Mouse (Mus musculus) right cerebral cortex, adult 18-20 months (tissue): ENCODE results near the gene Irf9.

ENCODE experiments used
- DNase-seq: peaks from one replicate; pipeline ENCODE4 v3.0.0; 2022; ENCODE audit warnings: mixed read lengths

The Irf9 gene

GRCm38 (mm10) chr14:55581981-55582681 lies 21.2 kb upstream of the Irf9 start:
- no peak for DNase-seq

DNA sequence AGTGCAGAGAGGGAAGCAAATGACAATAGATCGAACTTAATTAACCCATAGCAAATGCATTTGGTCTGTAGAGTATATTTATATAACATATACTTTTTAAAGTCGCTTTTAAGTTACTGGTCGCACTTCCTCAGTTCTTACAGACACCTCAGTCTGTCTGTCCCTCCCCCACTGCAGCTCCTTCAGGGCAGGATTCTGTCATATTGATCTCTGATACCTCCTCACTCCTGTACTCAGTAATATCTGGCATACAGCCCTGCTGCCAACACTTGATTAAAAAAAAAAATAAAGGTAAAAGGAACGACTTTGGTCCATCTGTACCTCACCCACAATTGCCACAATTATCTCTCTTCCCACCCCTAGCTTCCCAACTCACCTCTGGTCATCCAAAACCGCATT lies 19.1 kb upstream of the Irf9 start:
- no peak for DNase-seq

DNA sequence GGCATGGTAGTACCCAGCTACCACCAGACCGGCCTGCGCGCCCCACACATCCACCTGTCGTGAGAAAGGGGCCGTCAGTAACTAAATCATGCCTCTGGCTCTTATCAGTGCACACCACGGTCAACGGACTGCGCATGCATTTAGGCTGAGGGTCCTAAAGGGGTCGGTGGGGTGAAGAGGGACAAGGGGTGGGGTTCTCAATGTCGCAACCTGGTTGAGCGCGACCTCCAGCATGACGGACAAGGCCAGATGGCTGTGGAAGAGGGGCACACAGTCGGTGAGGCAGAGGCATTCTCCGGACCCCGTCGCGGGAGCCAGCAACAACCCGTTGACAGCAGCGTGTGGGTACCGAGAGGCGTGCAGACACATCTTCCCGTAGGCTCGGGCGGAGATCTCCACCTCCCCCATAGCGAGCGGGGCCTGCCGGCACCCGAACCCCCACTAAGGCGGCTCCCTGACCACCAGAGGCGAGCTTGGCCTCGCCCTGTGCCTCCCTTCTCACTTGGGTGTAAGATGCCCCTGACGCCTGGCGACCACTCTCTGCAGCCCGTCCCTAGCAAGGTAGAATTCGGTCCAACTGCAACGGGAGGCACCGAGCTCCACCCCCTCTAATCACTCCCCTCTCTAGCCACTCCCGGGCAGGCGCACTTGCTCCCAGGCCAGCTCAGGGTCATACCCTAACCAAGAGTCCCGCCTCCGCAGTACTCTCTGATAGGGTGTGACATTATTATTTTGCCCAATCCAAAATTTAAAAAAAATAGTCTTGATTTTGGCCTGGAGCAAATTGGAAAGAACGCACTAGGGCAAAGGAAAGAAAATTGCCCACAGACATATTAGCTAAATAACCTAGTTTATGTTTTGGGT lies 18.4 kb upstream of the Irf9 start, which contains the start of gene Emc9:
Emc9 (minus strand) TSS at position 601 of the 864 bp plus-strand sequence.
- peak; percentile 71 for DNase-seq

DNA sequence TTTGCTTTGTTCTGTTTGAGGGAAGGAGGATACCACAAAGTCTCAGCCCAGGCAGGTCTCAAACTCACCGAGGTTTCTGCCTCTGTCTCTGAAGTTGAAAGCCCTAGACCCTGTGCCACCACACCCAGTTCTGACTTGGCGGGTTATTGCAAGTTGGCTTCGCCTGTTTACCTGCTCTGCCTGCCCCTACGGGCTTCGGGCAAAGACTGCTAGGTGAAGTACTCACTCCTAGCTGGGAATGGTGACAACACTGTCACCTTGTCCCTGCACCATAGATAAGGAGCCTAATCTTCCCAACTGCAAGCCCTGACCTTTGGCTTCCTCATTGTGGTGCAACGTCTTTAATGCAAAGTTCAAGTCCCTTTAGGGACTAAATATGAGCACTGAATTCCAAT lies 17.8 kb upstream of the Irf9 start:
- no peak for DNase-seq

DNA sequence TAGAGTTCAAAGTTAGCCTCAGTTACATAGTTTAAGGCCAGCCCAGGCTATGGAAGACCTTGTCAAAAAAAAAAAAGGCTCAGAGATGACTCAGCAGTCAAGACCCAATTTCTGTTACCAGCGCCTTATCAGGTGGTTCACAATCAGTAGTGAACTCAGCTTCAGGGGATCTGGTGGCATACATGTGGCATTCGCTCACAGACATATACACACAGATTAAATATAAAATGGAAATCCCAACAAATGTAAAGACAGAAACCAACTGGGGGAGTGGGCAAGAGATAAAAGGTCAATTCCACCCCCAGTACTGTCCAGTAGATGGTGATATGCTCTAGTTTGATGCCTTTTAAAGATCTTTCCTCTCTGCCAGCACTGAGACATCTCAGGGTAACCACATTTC lies 17.2 kb upstream of the Irf9 start:
- DNase-seq: no peak

DNA sequence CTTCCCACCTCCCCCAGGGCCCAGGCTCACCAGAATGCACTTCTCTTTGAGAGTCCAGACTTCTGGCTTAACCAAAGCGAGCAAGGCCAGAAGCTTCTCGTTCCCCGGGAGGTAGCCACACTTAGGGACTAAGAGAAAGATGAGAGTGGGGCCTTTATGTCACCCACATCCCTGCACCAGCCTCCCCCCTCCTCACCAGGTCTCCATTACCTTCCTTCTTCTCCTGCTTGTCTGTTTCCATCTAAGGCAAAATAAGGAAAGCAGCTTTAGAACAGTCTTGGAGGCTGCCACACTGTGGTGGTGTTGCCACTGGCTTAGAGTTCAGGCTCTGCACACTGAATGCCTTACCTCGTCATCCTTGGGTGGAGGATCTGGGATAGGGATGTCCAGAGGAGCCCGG lies 14.1 kb upstream of the Irf9 start:
- DNase-seq: no peak

GRCm38 (mm10) chr14:55589771-55590448 lies 13.5 kb upstream of the Irf9 start:
- DNase-seq: no peak

- DNase-seq: peak; percentile 95
Measured at GRCm38 (mm10) chr14:55590748-55591330, 12.5 kb upstream of the Irf9 start, which contains the start of gene Psme2. Gene Psme2 (minus strand): TSS chr14:55591113.

DNA sequence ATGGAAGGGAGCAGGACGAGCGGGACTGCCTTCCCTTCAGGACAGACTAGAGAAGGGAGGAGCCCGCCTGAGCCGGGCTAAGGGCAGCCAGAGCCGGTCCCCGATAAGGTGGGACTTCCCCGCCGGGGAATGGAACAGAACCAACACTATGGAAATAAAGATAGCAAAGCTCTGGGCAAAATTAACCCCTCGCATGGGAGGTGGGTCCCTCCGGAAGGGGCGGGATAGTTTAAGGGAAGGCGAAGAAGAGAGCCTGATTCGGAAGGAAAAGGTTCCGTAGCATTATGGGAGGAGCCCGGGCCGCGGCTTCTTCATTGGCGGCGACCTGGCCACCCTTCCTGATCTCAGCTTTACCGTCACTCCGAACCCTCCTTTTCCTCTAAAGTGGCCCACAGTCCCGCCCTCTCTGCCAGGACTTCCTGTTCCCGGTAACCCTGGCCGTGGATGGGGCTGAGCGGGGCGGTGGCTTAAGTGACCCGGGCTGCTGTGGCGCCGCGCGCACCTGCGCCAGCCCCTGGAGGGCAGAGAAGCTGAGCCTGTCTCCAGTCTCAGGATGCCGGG lies 12.0 kb upstream of the Irf9 start, which contains the start of gene Rnf31:
Rnf31 (plus strand) TSS at position 378 of the 561 bp plus-strand sequence.
- DNase-seq: peak; percentile 97

DNA sequence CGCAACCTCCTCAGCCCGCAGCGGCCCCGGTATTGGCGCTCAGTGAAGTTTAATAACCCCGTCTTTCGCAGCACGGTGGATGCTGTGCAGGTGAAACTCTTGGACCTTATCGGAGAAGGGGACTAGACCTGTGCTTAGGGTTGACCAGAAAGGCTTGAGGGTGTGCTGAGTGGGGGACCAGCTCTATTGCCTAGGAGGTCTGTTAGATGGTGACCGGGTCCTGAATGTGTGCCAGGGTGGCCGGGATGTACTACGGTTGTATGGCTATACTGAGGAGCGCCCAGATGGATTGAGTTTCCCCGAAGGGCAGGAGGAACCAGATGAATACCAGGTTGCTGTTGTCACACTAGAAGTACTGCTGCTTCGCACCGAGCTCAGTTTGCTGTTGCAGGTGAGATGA lies 11.1 kb upstream of the Irf9 start:
- no peak for DNase-seq

DNA sequence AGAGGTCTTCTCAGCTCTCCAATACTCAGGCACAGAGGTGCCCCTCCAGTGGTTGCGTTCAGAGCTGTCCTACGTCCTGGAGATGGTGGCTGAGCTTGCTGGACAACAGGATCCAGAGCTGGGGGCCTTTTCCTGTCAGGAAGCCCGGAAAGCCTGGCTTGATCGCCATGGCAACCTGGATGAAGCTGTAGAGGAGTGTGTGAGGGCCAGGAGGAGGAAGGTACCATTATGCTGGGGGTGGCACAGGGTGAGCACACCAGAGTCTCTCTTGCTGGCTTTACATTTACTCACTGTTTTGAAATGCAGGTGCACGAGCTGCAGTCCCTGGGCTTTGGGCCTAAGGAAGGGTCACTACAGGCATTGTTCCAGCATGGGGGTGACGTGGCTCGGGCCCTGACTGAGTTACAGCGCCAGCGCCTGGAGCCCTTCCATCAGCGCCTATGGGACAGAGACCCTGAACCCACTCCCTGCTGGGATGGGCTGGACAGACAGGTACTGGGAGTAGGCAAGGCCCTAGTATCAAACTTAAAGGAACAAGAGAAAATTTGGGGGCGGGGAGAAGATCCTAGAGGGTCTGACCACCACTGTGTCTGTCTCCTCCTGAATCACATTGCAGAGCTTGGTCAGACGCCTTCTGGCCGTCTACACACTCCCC lies 7.2 kb upstream of the Irf9 start:
- DNase-seq: no peak

DNA sequence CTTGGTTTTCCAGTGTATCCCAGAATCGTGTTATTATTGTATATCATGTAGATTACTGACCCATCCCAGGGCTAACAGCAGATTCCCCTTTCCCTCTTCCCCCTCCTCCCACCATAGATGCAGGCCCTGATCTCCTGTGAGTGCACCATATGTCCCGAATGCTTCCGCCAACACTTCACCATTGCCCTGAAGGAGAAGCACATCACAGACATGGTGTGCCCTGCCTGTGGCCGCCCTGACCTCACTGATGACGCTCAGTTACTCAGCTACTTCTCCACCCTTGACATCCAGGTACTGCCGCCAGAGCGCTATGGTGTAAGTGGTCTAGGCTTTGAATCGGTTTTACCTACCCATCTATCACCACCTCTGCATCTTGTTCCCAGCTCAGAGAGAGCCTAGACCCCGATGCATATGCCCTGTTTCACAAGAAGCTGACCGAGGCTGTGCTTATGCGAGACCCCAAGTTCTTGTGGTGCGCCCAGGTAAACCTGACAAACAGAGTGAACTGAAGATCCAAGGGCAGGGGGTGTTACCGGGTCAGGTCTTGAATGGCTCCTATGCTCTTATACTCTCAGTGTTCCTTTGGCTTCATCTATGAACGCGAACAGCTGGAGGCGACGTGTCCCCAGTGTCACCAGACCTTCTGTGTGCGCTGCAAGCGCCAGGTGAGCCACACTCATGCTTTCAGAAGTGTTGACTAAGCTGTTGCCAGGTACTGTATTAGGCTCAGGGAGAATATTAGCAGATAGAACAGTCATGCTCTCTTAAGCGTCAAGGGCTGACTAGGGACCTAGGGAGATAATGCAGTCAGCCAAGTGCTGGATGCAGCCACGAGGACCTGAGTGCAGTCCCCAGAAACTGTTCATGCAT lies 4.6 kb upstream of the Irf9 start:
- no peak for DNase-seq

- peak; percentile 89 for DNase-seq
Measured at GRCm38 (mm10) chr14:55603633-55604576, 534 bp downstream of the Irf9 start.

DNA sequence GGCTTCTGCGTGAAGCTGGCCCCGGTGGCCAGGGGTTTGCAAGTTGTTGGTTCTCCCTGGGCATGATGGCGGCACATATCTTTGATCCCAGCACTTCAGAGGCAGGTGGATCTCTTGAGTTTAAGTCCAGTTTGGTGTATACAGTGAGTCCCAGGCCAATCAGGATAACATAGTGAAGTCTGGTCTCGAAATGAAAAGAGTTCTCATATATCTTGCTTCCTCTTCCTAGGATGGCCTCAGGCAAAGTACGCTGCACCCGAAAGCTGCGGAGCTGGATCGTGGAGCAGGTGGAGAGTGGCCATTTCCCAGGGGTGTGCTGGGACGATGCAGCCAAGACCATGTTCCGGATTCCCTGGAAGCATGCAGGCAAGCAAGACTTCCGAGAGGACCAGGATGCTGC lies 1.5 kb downstream of the Irf9 start:
- no peak for DNase-seq

DNA sequence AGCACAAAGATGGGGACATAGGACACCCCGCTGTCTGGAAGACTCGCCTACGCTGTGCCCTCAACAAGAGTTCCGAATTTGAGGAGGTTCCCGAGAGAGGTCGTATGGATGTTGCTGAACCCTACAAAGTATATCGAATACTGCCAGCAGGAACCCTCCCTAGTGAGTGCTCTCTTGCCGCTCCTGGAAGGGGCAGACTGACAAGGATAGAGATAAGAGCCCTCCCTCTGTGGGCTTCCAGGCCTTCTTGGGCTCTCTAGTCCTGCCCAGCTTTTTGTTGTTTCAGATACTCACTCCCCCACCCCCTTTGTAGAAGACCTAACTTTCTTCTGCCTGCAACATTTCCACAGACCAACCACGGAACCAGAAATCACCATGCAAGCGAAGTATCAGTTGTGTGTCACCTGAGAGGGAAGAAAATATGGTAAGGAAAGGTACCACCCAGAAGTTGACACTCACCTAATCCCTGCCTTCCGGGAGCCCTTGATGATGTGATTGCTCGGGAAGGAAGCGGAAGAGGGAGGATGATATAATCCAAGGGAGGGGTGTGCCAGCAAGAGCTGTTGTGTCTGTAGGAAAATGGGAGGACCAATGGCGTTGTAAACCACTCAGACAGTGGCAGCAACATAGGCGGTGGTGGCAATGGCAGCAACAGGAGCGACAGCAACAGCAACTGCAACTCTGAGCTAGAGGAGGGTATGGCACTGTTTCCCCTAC lies 2.5 kb downstream of the Irf9 start:
- no peak for DNase-seq

DNA sequence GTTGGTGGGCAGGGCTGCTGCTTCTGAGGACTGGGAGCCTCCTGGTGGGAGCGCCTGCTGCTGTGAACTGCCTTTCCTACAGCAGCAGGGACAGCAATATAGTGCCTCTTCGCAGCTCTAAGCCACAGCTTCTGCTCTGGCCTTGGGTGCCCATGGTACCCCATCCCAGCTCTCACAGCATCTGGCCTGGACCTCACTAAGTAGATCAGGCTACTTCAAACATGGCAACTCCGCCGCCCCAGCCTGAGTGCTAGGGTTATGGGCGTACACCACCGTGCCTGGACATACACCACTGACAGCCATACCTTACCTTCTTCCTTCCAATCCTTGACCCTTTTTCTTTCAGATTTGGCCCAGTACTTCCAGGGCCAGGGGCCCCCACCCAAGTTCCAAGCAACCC lies 5.0 kb downstream of the Irf9 start:
- no peak for DNase-seq

DNA sequence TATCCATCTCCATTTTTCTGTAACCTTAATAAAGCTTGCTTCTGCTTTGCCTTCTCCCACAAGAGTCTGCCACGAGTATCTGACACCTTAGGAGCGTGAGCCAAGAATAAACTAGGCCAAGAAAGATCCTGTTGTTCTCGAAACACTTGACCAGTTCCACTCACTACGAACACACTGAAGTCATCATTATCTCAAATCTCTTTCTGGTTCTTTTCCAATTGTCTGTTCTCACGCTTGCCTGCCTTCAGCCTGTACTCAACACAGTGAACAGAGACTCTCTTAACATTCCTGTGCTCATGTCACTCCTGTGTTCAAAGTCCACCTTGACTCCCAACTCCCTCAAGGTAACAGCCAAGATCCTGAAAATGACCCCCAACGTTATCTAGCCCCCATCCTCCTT lies 10.0 kb downstream of the Irf9 start:
- no peak for DNase-seq

GRCm38 (mm10) chr14:55614565-55615178 lies 11.3 kb downstream of the Irf9 start:
- no peak for DNase-seq

- DNase-seq: no peak
Measured at GRCm38 (mm10) chr14:55615876-55616275, 12.5 kb downstream of the Irf9 start.
